Mouse (Mus musculus) kidney, postnatal 14 days (tissue): ENCODE results near the gene Nmt1.

Source experiments
- DNase-seq: peaks from one replicate; pipeline ENCODE4 v3.0.0; 2022; ENCODE audit warnings: mixed read lengths

The Nmt1 gene

GRCm38 (mm10) chr11:103006286-103007000 is 21.5 kb upstream of the Nmt1 start:
- no peak for DNase-seq

GRCm38 (mm10) chr11:103007001-103007340 is 21.0 kb upstream of the Nmt1 start:
- DNase-seq: no peak

GRCm38 (mm10) chr11:103008558-103008957 is 19.4 kb upstream of the Nmt1 start:
- no peak for DNase-seq

GRCm38 (mm10) chr11:103009208-103009607 is 18.8 kb upstream of the Nmt1 start:
- no peak for DNase-seq

- DNase-seq: no peak
Measured at GRCm38 (mm10) chr11:103010454-103011205, 17.4 kb upstream of the Nmt1 start.

GRCm38 (mm10) chr11:103011206-103011497 is 16.8 kb upstream of the Nmt1 start:
- DNase-seq: no peak

- no peak for DNase-seq
Measured at GRCm38 (mm10) chr11:103015881-103016825, 11.8 kb upstream of the Nmt1 start.

- peak; percentile 99 for DNase-seq
Measured at GRCm38 (mm10) chr11:103016930-103017329, 11.1 kb upstream of the Nmt1 start.

- DNase-seq: peak; percentile 44
Measured at GRCm38 (mm10) chr11:103017661-103018060, 10.3 kb upstream of the Nmt1 start.

GRCm38 (mm10) chr11:103018860-103019259 is 9.1 kb upstream of the Nmt1 start:
- DNase-seq: no peak

- no peak for DNase-seq
Measured at GRCm38 (mm10) chr11:103019325-103019724, 8.7 kb upstream of the Nmt1 start.

- DNase-seq: no peak
Measured at GRCm38 (mm10) chr11:103020713-103021335, 7.2 kb upstream of the Nmt1 start.

- no peak for DNase-seq
Measured at GRCm38 (mm10) chr11:103023974-103024373, 4.0 kb upstream of the Nmt1 start.

GRCm38 (mm10) chr11:103026901-103027300 is 1.1 kb upstream of the Nmt1 start:
- DNase-seq: no peak

GRCm38 (mm10) chr11:103027570-103028175 is 317 bp upstream of the Nmt1 start:
- no peak for DNase-seq

GRCm38 (mm10) chr11:103033030-103033429 is 5.0 kb downstream of the Nmt1 start:
- DNase-seq: no peak

GRCm38 (mm10) chr11:103035007-103035406 is 7.0 kb downstream of the Nmt1 start:
- DNase-seq: no peak

GRCm38 (mm10) chr11:103036881-103037465 is 9.0 kb downstream of the Nmt1 start:
- no peak for DNase-seq

GRCm38 (mm10) chr11:103038037-103038436 is 10.0 kb downstream of the Nmt1 start:
- DNase-seq: no peak

GRCm38 (mm10) chr11:103042828-103043227 is 14.8 kb downstream of the Nmt1 start:
- no peak for DNase-seq

GRCm38 (mm10) chr11:103043982-103044381 is 16.0 kb downstream of the Nmt1 start:
- DNase-seq: no peak

- DNase-seq: no peak
Measured at GRCm38 (mm10) chr11:103046286-103046685, 18.3 kb downstream of the Nmt1 start.
